Mouse (Mus musculus) ES-Bruce4 (cell line): ENCODE measurements around the gene Gm13279. TPM values are rescaled to one million over a fixed set of nuclear protein-coding genes. Genes with fewer than 3 reads are reported as not detected.
"Not testable (repeated sequence)": the region's sequence is repeated elsewhere in the genome, so short reads cannot be mapped to it uniquely, and the experiment has no call there.

Experiments
- H3K27ac ChIP-seq: 2 replicates; pipeline ENCODE4 v1.5.1; 2012; ENCODE audit warnings: low read length, inconsistent platforms; ENCODE audit not compliant: insufficient read depth
- H3K27me3 ChIP-seq: 2 replicates; pipeline ENCODE4 v1.6.1; 2012; ENCODE audit warnings: mild to moderate bottlenecking, low read length, inconsistent platforms; ENCODE audit not compliant: control insufficient read depth, poor library complexity, insufficient read depth, severe bottlenecking
- H3K36me3 ChIP-seq: 2 replicates; pipeline ENCODE4 v1.6.1; 2012; ENCODE audit warnings: inconsistent platforms, mild to moderate bottlenecking, low read length, moderate library complexity; ENCODE audit not compliant: control insufficient read depth, poor library complexity, insufficient read depth, severe bottlenecking
- H3K4me1 ChIP-seq: one replicate; pipeline ENCODE4 v1.8.1; 2011; ENCODE audit warnings: low read length; ENCODE audit not compliant: control insufficient read depth, insufficient read depth
- H3K4me3 ChIP-seq: 2 replicates; pipeline ENCODE4 v1.5.1; 2011; ENCODE audit warnings: low read depth, mild to moderate bottlenecking, low read length
- H3K9ac ChIP-seq: 2 replicates; pipeline ENCODE4 v1.6.1; 2012; ENCODE audit warnings: low read depth, mild to moderate bottlenecking, inconsistent platforms; ENCODE audit not compliant: poor library complexity, severe bottlenecking
- H3K9me3 ChIP-seq: replicated peaks from 2 replicates; pipeline ENCODE4 v1.6.1; 2012; ENCODE audit warnings: mild to moderate bottlenecking, low read length, inconsistent platforms; ENCODE audit not compliant: control insufficient read depth, poor library complexity, insufficient read depth, severe bottlenecking
- CTCF ChIP-seq: IDR thresholded peaks from one replicate; pipeline ENCODE4 v1.8.1; 2011; ENCODE audit warnings: low read depth, low read length
- EP300 ChIP-seq: IDR thresholded peaks from 2 replicates; pipeline ENCODE4 v1.6.1; 2011; ENCODE audit warnings: low read depth, low read length; ENCODE audit not compliant: insufficient read depth
- POLR2A ChIP-seq: IDR thresholded peaks from one replicate; pipeline ENCODE4 v1.8.1; 2011; ENCODE audit warnings: low read length; ENCODE audit not compliant: insufficient read depth
- polyA plus RNA-seq: library from polyadenylated mRNA; stranded (reverse); fragments of >200 nt; gene quantifications from 2 replicates; pipeline ENCODE4 v1.2.4, GENCODE M21; 2011; ENCODE audit warnings: low read depth; ENCODE audit not compliant: missing spikeins, insufficient read depth, insufficient read length

Gene Gm13279
- polyA plus RNA-seq, 1 experiment: not detected

DNA sequence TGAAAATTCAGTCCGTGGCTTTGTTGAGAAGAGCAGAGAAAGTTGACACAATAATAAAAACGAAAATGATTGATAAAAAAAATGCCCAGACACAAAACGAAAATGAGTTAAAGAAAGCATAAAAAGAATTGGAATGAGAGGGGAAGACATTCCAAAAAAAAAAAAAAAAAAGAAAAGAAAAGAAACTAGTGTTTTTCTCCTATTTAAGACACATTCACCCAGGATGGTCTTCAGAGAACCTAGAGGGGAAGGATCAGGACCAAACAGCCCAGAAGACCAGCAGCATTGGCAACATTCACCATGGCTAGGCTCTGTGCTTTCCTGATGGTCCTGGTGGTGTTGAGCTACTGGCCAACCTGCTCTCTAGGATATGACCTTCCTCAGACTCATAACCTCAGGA, 18.7 kb downstream of the Gm13279 start, which contains the start of gene Ifna7:
Gene Ifna7 (plus strand): TSS at position 301 of the 400 bp plus-strand sequence.
- H3K27ac ChIP-seq: no peak within 1 kb of the TSS
- TF ChIP-seq EP300 (no peak), POLR2A (no peak), CTCF (no peak)
- no peaks in the 10 kb centered on the region for H3K4me1 ChIP-seq
- no peaks in the 10 kb centered on the region for H3K27me3 ChIP-seq
- H3K36me3 ChIP-seq: no peaks in the 10 kb centered on the region
- no peak within 1 kb of the TSS for H3K9ac ChIP-seq
- H3K4me3 ChIP-seq: no peak within 1 kb of the TSS
- no peaks in the 10 kb centered on the region for H3K9me3 ChIP-seq

DNA sequence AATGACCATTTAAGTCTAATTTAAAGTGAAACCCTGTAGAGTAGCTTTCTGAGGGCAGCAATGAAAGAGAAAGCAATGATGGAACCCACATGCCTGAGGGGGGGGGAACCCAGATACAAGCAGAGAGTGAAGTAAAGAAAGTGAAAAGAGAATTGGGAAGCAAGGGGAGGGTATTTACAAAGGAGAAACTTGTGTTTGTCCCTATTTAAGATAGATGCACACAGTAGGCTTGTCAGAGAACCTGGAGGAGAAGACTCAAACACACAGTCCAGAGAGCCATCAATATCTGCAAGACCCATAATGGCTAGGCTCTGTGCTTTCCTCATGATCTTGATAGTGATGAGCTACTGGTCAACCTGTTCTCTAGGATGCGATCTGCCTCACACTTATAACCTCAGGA, 22.5 kb downstream of the Gm13279 start, which contains the start of gene Ifna11:
Gene Ifna11 (plus strand): TSS at position 301 of the 400 bp plus-strand sequence.
- Histone ChIP-seq H3K4me1 (no peaks in the 10 kb centered on the region), H3K27ac (no peak within 1 kb of the TSS), H3K36me3 (no peaks in the 10 kb centered on the region), H3K9ac (no peak within 1 kb of the TSS), H3K27me3 (no peaks in the 10 kb centered on the region), H3K4me3 (no peak within 1 kb of the TSS), H3K9me3 (no peaks in the 10 kb centered on the region)
- TF ChIP-seq EP300: no peak

DNA sequence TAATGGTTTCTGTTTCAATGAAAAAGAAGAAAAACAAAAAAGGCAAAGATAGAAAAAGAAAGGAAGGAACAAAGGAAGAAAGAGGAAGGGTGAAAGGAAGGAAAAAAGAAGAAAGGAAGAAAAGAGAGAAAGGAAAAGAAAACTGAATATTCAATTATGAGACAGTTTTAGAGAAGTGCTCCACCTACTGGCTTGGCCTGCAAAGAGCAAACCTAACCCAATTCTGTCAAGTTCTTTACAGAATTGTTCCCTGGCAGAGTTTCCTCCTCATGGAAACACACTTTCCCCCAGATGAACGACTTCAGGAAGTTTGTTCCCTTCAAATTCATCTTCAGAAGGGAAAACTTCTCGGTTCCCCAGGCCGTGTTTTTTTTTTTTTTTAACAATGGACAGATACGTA, 25.8 kb downstream of the Gm13279 start:
- Histone ChIP-seq H3K4me1 (no peaks in the 10 kb centered on the region), H3K36me3 (no peaks in the 10 kb centered on the region), H3K9ac (no peak overlapping the region), H3K9me3 (no peaks in the 10 kb centered on the region), H3K4me3 (no peak overlapping the region), H3K27ac (no peak overlapping the region), H3K27me3 (no peaks in the 10 kb centered on the region)
- TF ChIP-seq EP300 (no peak), POLR2A (no peak), CTCF (no peak)

DNA sequence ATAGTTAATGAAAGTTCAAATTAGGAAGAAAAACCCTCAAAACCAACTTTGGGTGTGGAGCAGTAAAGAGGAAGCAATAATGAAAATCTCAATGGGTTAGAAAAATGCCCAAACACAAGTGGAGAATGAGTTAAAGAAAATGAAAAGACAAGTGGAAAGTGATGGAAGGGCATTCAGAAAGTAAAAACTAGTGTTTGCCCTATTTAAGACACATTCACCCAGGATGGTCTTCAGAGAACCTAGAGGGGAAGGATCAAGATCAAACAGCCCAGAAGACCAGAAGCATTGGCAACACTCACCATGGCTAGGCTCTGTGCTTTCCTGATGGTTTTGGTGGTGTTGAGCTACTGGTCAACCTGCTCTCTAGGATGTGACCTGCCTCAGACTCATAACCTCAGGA, 29.9 kb downstream of the Gm13279 start, which contains the start of gene Ifna6:
Gene Ifna6 (plus strand): TSS at position 301 of the 400 bp plus-strand sequence.
- not testable (repeated sequence) for H3K9ac ChIP-seq, H3K36me3 ChIP-seq, H3K9me3 ChIP-seq, H3K4me1 ChIP-seq, H3K27me3 ChIP-seq, H3K4me3 ChIP-seq, H3K27ac ChIP-seq

DNA sequence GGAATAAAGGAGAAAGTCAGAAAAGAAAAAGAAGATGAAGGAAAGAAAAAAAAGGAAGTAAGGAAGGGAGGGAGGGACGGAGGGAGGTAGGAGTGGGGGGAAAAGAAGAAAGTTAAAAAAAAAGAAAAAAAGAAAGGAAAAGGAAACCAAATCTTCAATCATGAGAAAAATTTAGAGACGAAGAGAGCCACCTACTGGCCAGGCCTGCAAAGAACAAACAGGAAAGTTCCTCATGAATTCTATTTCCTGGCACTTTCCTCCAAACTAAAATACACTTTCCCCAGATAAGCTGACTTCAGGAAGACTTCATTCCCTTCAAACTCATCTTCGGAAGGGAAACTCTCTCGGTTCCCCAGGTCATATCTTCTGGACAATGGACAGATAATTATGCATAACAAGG, 33.3 kb downstream of the Gm13279 start:
- Histone ChIP-seq H3K27me3 (no peaks in the 10 kb centered on the region), H3K36me3 (no peaks in the 10 kb centered on the region)
- no peak for TF ChIP-seq EP300

DNA sequence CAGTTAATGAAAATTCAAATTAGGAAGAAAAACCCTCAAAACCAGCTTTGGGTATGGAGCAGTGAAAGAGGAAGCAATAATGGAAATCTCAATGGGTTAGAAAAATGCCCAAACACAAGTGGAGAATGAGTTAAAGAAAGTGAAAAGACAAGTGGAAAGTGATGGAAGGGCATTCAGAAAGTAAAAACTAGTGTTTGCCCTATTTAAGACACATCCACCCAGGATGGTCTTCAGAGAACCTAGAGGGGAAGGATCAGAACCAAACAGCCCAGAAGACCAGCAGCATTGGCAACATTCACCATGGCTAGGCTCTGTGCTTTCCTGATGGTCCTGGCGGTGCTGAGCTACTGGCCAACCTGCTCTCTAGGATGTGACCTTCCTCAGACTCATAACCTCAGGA, 38.0 kb downstream of the Gm13279 start, which contains the start of gene Ifna5:
Gene Ifna5 (plus strand): TSS at position 301 of the 400 bp plus-strand sequence.
- H3K4me1 ChIP-seq, H3K36me3 ChIP-seq, H3K27ac ChIP-seq, H3K9ac ChIP-seq, H3K27me3 ChIP-seq, H3K9me3 ChIP-seq, H3K4me3 ChIP-seq: not testable (repeated sequence)

More for the DNA sequence above, 33.3 kb downstream of the Gm13279 start:
- Histone ChIP-seq H3K27ac (no peak overlapping the region), H3K4me3 (no peak overlapping the region), H3K9me3 (peaks cover 4% of the 10 kb centered on the region), H3K4me1 (no peaks in the 10 kb centered on the region), H3K9ac (no peak overlapping the region)

DNA sequence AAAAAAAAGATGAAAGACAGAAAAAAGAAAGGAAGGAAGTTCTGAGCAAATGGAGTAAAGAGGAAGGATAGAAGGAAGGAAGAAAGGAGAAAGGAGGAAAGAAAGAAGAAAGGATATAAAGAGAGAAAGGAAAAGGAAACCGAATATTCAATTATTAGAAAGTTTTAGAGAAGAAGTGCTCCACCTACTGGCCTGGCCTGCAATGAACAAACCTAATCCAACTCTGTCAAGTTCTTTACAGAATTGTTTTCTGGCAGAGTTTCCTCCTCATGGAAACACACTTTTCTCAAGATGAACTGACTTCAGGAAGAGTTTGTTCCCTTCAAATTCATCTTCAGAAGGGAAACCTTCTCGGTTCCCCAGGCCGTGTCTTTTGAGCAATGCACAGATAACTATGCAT, 41.6 kb downstream of the Gm13279 start:
- Histone ChIP-seq H3K27ac (no peak overlapping the region), H3K36me3 (no peaks in the 10 kb centered on the region), H3K4me3 (no peak overlapping the region), H3K4me1 (no peaks in the 10 kb centered on the region), H3K27me3 (no peaks in the 10 kb centered on the region), H3K9ac (no peak overlapping the region), H3K9me3 (no peaks in the 10 kb centered on the region)
- TF ChIP-seq EP300 (no peak), CTCF (no peak), POLR2A (no peak)
